ENCODE assay signal across 8 mouse cellular contexts in genomic region chr6:118478957-118479708, GRCm38 (mm10). TPM values are rescaled to one million over a fixed set of nuclear protein-coding genes. Genes with fewer than 3 reads are reported as not detected.
A peak's percentile ranks its signal among the peaks of the same experiment; 100 is the strongest.
DNase-seq lines count a peak whose midpoint lies in the region; ATAC-seq and TF ChIP-seq lines count a peak whose summit lies in the region.

TSS of gene Zfp9 (minus strand) at chr6:118479320.

- no peaks in the 10 kb centered on the region for H3K79me2 ChIP-seq in macrophage (ENCODE audit: inconsistent target)

- H3K4me2 ChIP-seq in hindbrain, postnatal 0 days (ENCODE audit: low read depth, low read length), result peak within 1 kb of the TSS; percentile 74

- H3K27me3 ChIP-seq in hindbrain, postnatal 0 days (ENCODE audit: insufficient read depth, low read length), result no peaks in the 10 kb centered on the region

- peak within 1 kb of the TSS; percentile 59 for H3K4me3 ChIP-seq in hindbrain, postnatal 0 days (ENCODE audit: low read length)
- peak within 1 kb of the TSS; percentile 22; the same call in 1 of the 2 replicates for H3K4me3 ChIP-seq in macrophage (ENCODE audit: inconsistent target)

- ATAC-seq in hindbrain, postnatal 0 days, result peak; percentile 94
- no peak for ATAC-seq in inflammation-experienced regulatory T-cells, adult 6 months

- no peaks in the 10 kb centered on the region for H3K9me3 ChIP-seq in hindbrain, postnatal 0 days (ENCODE audit: low read length)

- H3K27ac ChIP-seq in hindbrain, postnatal 0 days, result peak within 1 kb of the TSS; percentile 93
- H3K27ac ChIP-seq in macrophage, result no peak within 1 kb of the TSS

- peak; percentile 90 to 94 for DNase-seq in adrenal gland, adult (ENCODE audit: inconsistent age in 2 of 2, low spot score in 1 of 2)
- peak; percentile 59 to 76 for DNase-seq in cerebellum, postnatal 4 days (ENCODE audit: low spot score in 2 of 2)
- peak; percentile 57 to 78 for DNase-seq in gastrocnemius, adult 8-10 months (ENCODE audit: low spot score in 2 of 2)
- peak; percentile 93 for DNase-seq in hindbrain, postnatal 0 days (ENCODE audit: low spot score)
- DNase-seq in left cerebral cortex, adult 8-10 months (ENCODE audit: low spot score in 2 of 2), result peak; percentile 69 to 83
- peak; percentile 89 for DNase-seq in right cerebral cortex, postnatal 25 days

- no peak for TF ChIP-seq CTCF in hindbrain, postnatal 0 days (IDR thresholded peaks at IDR 0.05; ENCODE audit: low read depth)

- peaks cover 12% of the 10 kb centered on the region; the same call in 1 of the 2 replicates for H3K4me1 ChIP-seq in hindbrain, postnatal 0 days (ENCODE audit: insufficient read depth, low read length)

- under 1% methylated on average over 48 of the region's 57 CpGs for WGBS in hindbrain, postnatal 0 days
- 5% methylated on average over 35 of the region's 57 CpGs for WGBS in macrophage (ENCODE audit: missing documents)

- peaks cover 7% of the 10 kb centered on the region; the same call in 1 of the 2 replicates for H3K36me3 ChIP-seq in hindbrain, postnatal 0 days (ENCODE audit: insufficient read depth, low read length)
- no peaks in the 10 kb centered on the region for H3K36me3 ChIP-seq in macrophage (ENCODE audit: inconsistent target)

- peak within 1 kb of the TSS; percentile 68 for H3K9ac ChIP-seq in hindbrain, postnatal 0 days (replicated peaks; ENCODE audit: low read length)

RNA-seq across cellular contexts. Expression of gene Zfp9, which starts in this region (rescaled TPM):
- total RNA-seq in gastrocnemius, adult 8-10 months (2022), result 1 to 10 TPM; 7.7 to 9.5 (median 8.6) TPM
- total RNA-seq in hindbrain, postnatal 0 days (2014; rRNA removed), result 15.5 and 16.7 TPM in 2 replicates
- polyA plus RNA-seq in hindbrain, postnatal 0 days (2015; fragmentation: Nextera tagmentation; extraction: Ambion mirVana), result 7.8 and 8.5 TPM in 2 replicates
- 10 to 100 TPM; 19.0 to 21.9 (median 20.5) TPM for total RNA-seq in left cerebral cortex, adult 8-10 months (2022)
- 1 to 10 TPM in 10 of 26 experiments, under 1 TPM in 16; 0.22 to 4.1 (median 0.81) TPM for total RNA-seq in macrophage (2018; cell fraction: chromatin; rRNA removed)
- total RNA-seq in macrophage (2018; cell fraction: cytosol; rRNA removed), result under 1 TPM; 0.04 to 0.59 (median 0.26) TPM
- total RNA-seq in macrophage (2018; cell fraction: nucleus; rRNA removed), result 1 to 10 TPM in 6 of 26 experiments, under 1 TPM in 20; 0.14 to 2.6 (median 0.57) TPM
- polyA plus RNA-seq in macrophage (2018), result 0.18 to 0.49 TPM (median 0.44 TPM) in 3 replicates
- under 1 TPM in 1 of 3 experiments, not detected in 2; 0.20 TPM for polyA plus RNA-seq in inflammation-experienced regulatory T-cells, adult 6 months (2017; shearing (Covaris generic))
